Mouse (Mus musculus) hematopoietic stem cell, adult 5-6 weeks (primary cell): Measurements from ENCODE around the gene Yjefn3. TPM values are rescaled to one million over a fixed set of nuclear protein-coding genes. Genes with fewer than 3 reads are reported as not detected.

ENCODE experiments used
- ATAC-seq, 2 experiments: fragments of 125-278 bp in 1 of 2; replicated peaks in 1 of 2; 2 replicates each; pipeline ENCODE4 v1.8.0; 2016 to 2017; ENCODE audit warnings: inconsistent platforms in 2 of 2, mild to moderate bottlenecking in 2 of 2, moderate number of reproducible peaks in 2 of 2, low read depth in 1 of 2, moderate TSS enrichment in 1 of 2; ENCODE audit not compliant: low FRiP score in 2 of 2, poor library complexity in 2 of 2, severe bottlenecking in 2 of 2, insufficient read depth in 1 of 2, low TSS enrichment in 1 of 2
- total RNA-seq: library from RNA; stranded (forward); fragments of 172-1452, 232-1000 nt; gene quantifications from 2 replicates; pipeline ENCODE4 v1.2.3, GENCODE M21; 2017

The Yjefn3 gene
- total RNA-seq, 1 experiment from 2014 or later = not detected

GRCm38 (mm10) chr8:69867696-69868326 lies 34.7 kb downstream of the Yjefn3 start:
- no peak for ATAC-seq

GRCm38 (mm10) chr8:69864180-69864579 lies 38.3 kb downstream of the Yjefn3 start:
- no peak for ATAC-seq

- ATAC-seq = no peak; a peak in 1 of 4 replicates
Observed at GRCm38 (mm10) chr8:69863387-69864020, 39.0 kb downstream of the Yjefn3 start.

GRCm38 (mm10) chr8:69861251-69861650 lies 41.3 kb downstream of the Yjefn3 start:
- no peak for ATAC-seq

- no peak for ATAC-seq
Observed at GRCm38 (mm10) chr8:69860807-69861206, 41.7 kb downstream of the Yjefn3 start.

- no peak for ATAC-seq
Observed at GRCm38 (mm10) chr8:69853869-69854268, 48.6 kb downstream of the Yjefn3 start.

GRCm38 (mm10) chr8:69850926-69851506 lies 51.5 kb downstream of the Yjefn3 start:
- 0 out of 4 replicates have a peak, but pooled peaks of 1 of the 2 experiments have one; percentile 39 for ATAC-seq

GRCm38 (mm10) chr8:69849899-69850298 lies 52.6 kb downstream of the Yjefn3 start:
- peak in 1 of 2 experiments; percentile 58; a peak in 1 of 4 replicates for ATAC-seq

GRCm38 (mm10) chr8:69848951-69849350 lies 53.6 kb downstream of the Yjefn3 start:
- ATAC-seq = no peak

GRCm38 (mm10) chr8:69847167-69848065 lies 55.1 kb downstream of the Yjefn3 start:
- ATAC-seq = no peak

Other genes with a start within 250 kb of the Yjefn3 start
- 1.2 and 4.8 TPM in 2 replicates for gene Zfp964, start 248.2 kb downstream of the Yjefn3 start, total RNA-seq
- gene Zfp869, start 192.0 kb downstream of the Yjefn3 start, total RNA-seq = 42.3 and 47.0 TPM in 2 replicates
- gene Zfp963, start 152.7 kb downstream of the Yjefn3 start, total RNA-seq = 4.8 and 9.7 TPM in 2 replicates
- gene Gm20422, start 127.8 kb downstream of the Yjefn3 start, total RNA-seq = not detected in 2 replicates
- 13.7 and 19.4 TPM in 2 replicates for gene Atp13a1, start 111.5 kb downstream of the Yjefn3 start, total RNA-seq
- gene Zfp866, start 111.5 kb downstream of the Yjefn3 start, total RNA-seq = 24.5 and 31.2 TPM in 2 replicates
- 29.2 and 32.8 TPM in 2 replicates for gene Gmip, start 94.0 kb downstream of the Yjefn3 start, total RNA-seq
- gene Lpar2, start 80.3 kb downstream of the Yjefn3 start, total RNA-seq = 2.0 and 2.6 TPM in 2 replicates
- 25.7 and 31.1 TPM in 2 replicates for gene Pbx4, start 70.2 kb downstream of the Yjefn3 start, total RNA-seq
- 0.25 TPM in 1 of 2 replicates, not detected in the other for gene Cilp2, start 15.0 kb downstream of the Yjefn3 start, total RNA-seq
- gene Tssk6, start 528 bp downstream of the Yjefn3 start, total RNA-seq = 2.2 TPM in 1 of 2 replicates, not detected in the other
- gene Ndufa13, start 154 bp downstream of the Yjefn3 start, total RNA-seq = 90.0 and 103 TPM in 2 replicates
- 37.5 and 63.5 TPM in 2 replicates for gene Gatad2a, start 93.7 kb upstream of the Yjefn3 start, total RNA-seq
- gene Mau2, start 140.0 kb upstream of the Yjefn3 start, total RNA-seq = 35.5 and 45.4 TPM in 2 replicates
- gene Sugp1, start 140.1 kb upstream of the Yjefn3 start, total RNA-seq = 28.4 and 37.7 TPM in 2 replicates
- gene Tm6sf2, start 170.2 kb upstream of the Yjefn3 start, total RNA-seq = 0.63 TPM in 1 of 2 replicates, not detected in the other
- gene Hapln4, start 180.7 kb upstream of the Yjefn3 start, total RNA-seq = 0.31 TPM in 1 of 2 replicates, not detected in the other
- not detected in 2 replicates for gene Ncan, start 218.2 kb upstream of the Yjefn3 start, total RNA-seq
- 11.4 and 13.9 TPM in 2 replicates for gene Nr2c2ap, start 228.6 kb upstream of the Yjefn3 start, total RNA-seq
- 6.8 and 22.8 TPM in 2 replicates for gene Rfxank, start 236.4 kb upstream of the Yjefn3 start, total RNA-seq
- 39.0 and 43.0 TPM in 2 replicates for gene Borcs8, start 236.8 kb upstream of the Yjefn3 start, total RNA-seq
- 0.25 TPM in 1 of 2 replicates, not detected in the other for gene Mef2b, start 237.0 kb upstream of the Yjefn3 start, total RNA-seq